Mouse (Mus musculus): ENCODE results near the gene Rnf111.
"Not testable (repeated sequence)": the region's sequence is repeated elsewhere in the genome, so short reads cannot be mapped to it uniquely, and the experiment has no call there.

Rnf111 gene

GRCm38 (mm10) chr9:70496990-70497389 is 6.5 kb downstream of the Rnf111 start:
- DNase-seq (ENCODE audit: low read depth, low spot score) = no peak

- no peak for DNase-seq (ENCODE audit: low read depth, low spot score)
Measured at GRCm38 (mm10) chr9:70493038-70493437, 10.5 kb downstream of the Rnf111 start.

- no peak for DNase-seq (ENCODE audit: low read depth, low spot score)
Measured at GRCm38 (mm10) chr9:70491176-70491575, 12.3 kb downstream of the Rnf111 start.

- no peak for DNase-seq (ENCODE audit: low read depth, low spot score)
Measured at GRCm38 (mm10) chr9:70487401-70487800, 16.1 kb downstream of the Rnf111 start.

GRCm38 (mm10) chr9:70485840-70486239 is 17.7 kb downstream of the Rnf111 start:
- DNase-seq (ENCODE audit: low read depth, low spot score) = no peak

GRCm38 (mm10) chr9:70483495-70483894 is 20.0 kb downstream of the Rnf111 start:
- no peak for DNase-seq (ENCODE audit: low read depth, low spot score)

- DNase-seq (ENCODE audit: low read depth, low spot score) = no peak
Measured at GRCm38 (mm10) chr9:70481872-70482271, 21.7 kb downstream of the Rnf111 start.

GRCm38 (mm10) chr9:70477229-70477628 is 26.3 kb downstream of the Rnf111 start:
- DNase-seq (ENCODE audit: low read depth, low spot score) = no peak

GRCm38 (mm10) chr9:70475777-70476270 is 27.7 kb downstream of the Rnf111 start:
- DNase-seq (ENCODE audit: low read depth, low spot score) = no peak

GRCm38 (mm10) chr9:70473400-70473799 is 30.1 kb downstream of the Rnf111 start:
- no peak for DNase-seq (ENCODE audit: low read depth, low spot score)

GRCm38 (mm10) chr9:70463091-70463490 is 40.4 kb downstream of the Rnf111 start:
- not testable (repeated sequence) for DNase-seq (ENCODE audit: low read depth, low spot score)

- no peak for DNase-seq (ENCODE audit: low read depth, low spot score)
Measured at GRCm38 (mm10) chr9:70452371-70452770, 51.2 kb downstream of the Rnf111 start.

- no peak for DNase-seq (ENCODE audit: low read depth, low spot score)
Measured at GRCm38 (mm10) chr9:70449072-70449471, 54.5 kb downstream of the Rnf111 start.

- DNase-seq (ENCODE audit: low read depth, low spot score) = no peak
Measured at GRCm38 (mm10) chr9:70439959-70440358, 63.6 kb downstream of the Rnf111 start.

- DNase-seq (ENCODE audit: low read depth, low spot score) = no peak
Measured at GRCm38 (mm10) chr9:70422661-70423060, 80.9 kb downstream of the Rnf111 start.

- DNase-seq (ENCODE audit: low read depth, low spot score) = peak; percentile 92
Measured at GRCm38 (mm10) chr9:70421257-70422056, 82.1 kb downstream of the Rnf111 start, which contains the start of gene Ccnb2. Gene Ccnb2, minus strand, starts transcription at chr9:70421547.

GRCm38 (mm10) chr9:70416412-70416811 is 87.1 kb downstream of the Rnf111 start:
- no peak for DNase-seq (ENCODE audit: low read depth, low spot score)

GRCm38 (mm10) chr9:70413038-70413437 is 90.5 kb downstream of the Rnf111 start:
- DNase-seq (ENCODE audit: low read depth, low spot score) = no peak

GRCm38 (mm10) chr9:70410668-70411067 is 92.9 kb downstream of the Rnf111 start:
- DNase-seq (ENCODE audit: low read depth, low spot score) = no peak

GRCm38 (mm10) chr9:70409743-70410142 is 93.8 kb downstream of the Rnf111 start:
- no peak for DNase-seq (ENCODE audit: low read depth, low spot score)

- no peak for DNase-seq (ENCODE audit: low read depth, low spot score)
Measured at GRCm38 (mm10) chr9:70408791-70409190, 94.7 kb downstream of the Rnf111 start.

GRCm38 (mm10) chr9:70406596-70406995 is 96.9 kb downstream of the Rnf111 start:
- no peak for DNase-seq (ENCODE audit: low read depth, low spot score)

- DNase-seq (ENCODE audit: low read depth, low spot score) = no peak
Measured at GRCm38 (mm10) chr9:70401937-70402539, 101.5 kb downstream of the Rnf111 start.

Data from forelimb bud, embryonic 11.5 days (tissue).